Comparison of ENCODE assay signal across 9 mouse cellular contexts in the genomic region with DNA sequence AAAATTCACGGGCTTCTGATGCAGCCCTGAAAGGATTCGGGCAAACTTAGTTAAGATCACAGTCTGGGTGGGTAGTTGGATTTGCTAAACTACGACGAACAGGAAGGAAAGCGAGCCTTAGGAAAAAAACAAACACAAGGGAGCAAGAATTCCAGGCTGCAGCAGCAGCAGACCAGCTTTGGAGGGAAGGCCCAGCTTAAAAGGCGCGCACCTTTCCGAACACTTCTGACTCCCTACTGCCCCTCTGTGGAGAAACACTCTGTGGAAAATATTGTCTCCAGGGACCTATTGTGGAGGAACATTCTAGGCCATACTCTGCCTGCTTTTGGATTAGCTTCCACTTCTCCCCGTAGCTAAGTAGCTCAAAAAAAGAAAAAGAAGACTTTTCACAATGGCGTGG. TPM values are rescaled to one million over a fixed set of nuclear protein-coding genes. Genes with fewer than 3 reads are reported as not detected.
DNase-seq lines count a peak whose midpoint lies in the region; TF ChIP-seq lines count a peak whose summit lies in the region.
"Had no signal": no experiment of that assay in that cellular context is flagged by ENCODE, and none has a peak within 500 bp of the region (broad histone marks: within the 10 kb centered on the region; RNA-seq: fewer than 3 reads in every experiment).

No protein-coding gene starts in this region.

- H3K36me3 ChIP-seq in kidney, adult 2 months (ENCODE audit: control insufficient read depth, insufficient read depth, low read length), result no peaks in the 10 kb centered on the region
- H3K36me3 ChIP-seq: G1E had no signal

- WGBS in kidney, adult 2 months, result 9% methylated on average over 10 of the region's 10 CpGs

- DNase-seq in heart, adult 18-20 months, result peak; percentile 24 to 54
- DNase-seq in heart, adult 11 months, result no peak
- peak; percentile 86 for DNase-seq in embryo, embryonic 10.5 days (ENCODE audit: low spot score)
- peak; percentile 11 for DNase-seq in heart, adult 8-10 months (ENCODE audit: low spot score)
- peak; percentile 60 for DNase-seq in kidney, adult 2 months
- DNase-seq in liver, result peak; percentile 24
- peak; percentile 2 for DNase-seq in naive thymus-derived CD4-positive, alpha-beta T cell, adult 2 months (ENCODE audit: low read depth)
- no peak for DNase-seq in natural killer cell, adult 2 months (ENCODE audit: low spot score in 2 of 2)

- peak; percentile 60 for TF ChIP-seq CTCF in kidney, adult 2 months (conservative IDR thresholded peaks at IDR 0.05; ENCODE audit: insufficient read depth, insufficient read length, low read depth, low read length)

- no peak overlapping the region for H3K4me3 ChIP-seq in kidney, adult 2 months (ENCODE audit: insufficient read depth, low read depth, low read length)

- no peaks in the 10 kb centered on the region for H3K27me3 ChIP-seq in kidney, adult 2 months (replicated peaks; ENCODE audit: control insufficient read depth, insufficient read depth, low read length)

- H3K4me1 ChIP-seq in kidney, adult 2 months (ENCODE audit: control insufficient read depth, insufficient read depth, low read length), result no peaks in the 10 kb centered on the region

- H3K27ac ChIP-seq in kidney, adult 2 months (ENCODE audit: insufficient read depth, low read depth, low read length), result no peak overlapping the region

- TF ChIP-seq POLR2A in kidney, adult 2 months (IDR thresholded peaks at IDR 0.05; ENCODE audit: low read depth, low read length), result no peak

RNA-seq across cellular contexts. Expression of gene Gpc3, which starts 38.2 kb away (rescaled TPM):
- total RNA-seq in heart, adult 18-20 months (2021), result 10 to 100 TPM; 10.3 to 17.4 TPM
- total RNA-seq in heart, adult 8-10 months (2022), result 10 to 100 TPM in 3 of 4 experiments, 1 to 10 TPM in 1; 8.2 to 19.0 (median 11.4) TPM
- 27.2 and 31.5 TPM in 2 replicates for polyA plus RNA-seq in kidney, adult 2 months (2012; rRNA removed)
- polyA plus RNA-seq: G1E had no signal

Comparison
In these comparisons a context has a peak if more than half of its experiments do, and no peak if none do; other contexts are left out.
1. DNase-seq: peak in heart, adult 18-20 months (2 of 2), embryo, embryonic 10.5 days (single experiment), heart, adult 8-10 months (single experiment), kidney, adult 2 months (single experiment), liver (single experiment) and naive thymus-derived CD4-positive, alpha-beta T cell, adult 2 months (single experiment); none in heart, adult 11 months (single experiment) and natural killer cell, adult 2 months (0 of 2).